Mouse (Mus musculus) limb, embryonic 12.5 days (tissue): ENCODE measurements around the gene Qsox2. TPM values are rescaled to one million over a fixed set of nuclear protein-coding genes. Genes with fewer than 3 reads are reported as not detected.

Experiments
- polyA plus RNA-seq: library from polyadenylated mRNA; unstranded; fragments of >200 nt; fragmentation: Nextera tagmentation; extraction: Ambion mirVana; gene quantifications from 2 replicates; pipeline ENCODE4 v1.2.1, GENCODE M21; 2016

Gene Qsox2
- polyA plus RNA-seq, 1 experiment from 2014 or later = 16.1 TPM

Other genes with a start within 250 kb of the Qsox2 start
- gene Ubac1, start 215.8 kb downstream of the Qsox2 start, polyA plus RNA-seq = 98.3 and 101 TPM in 2 replicates
- 4.7 TPM in 2 replicates for gene Nacc2, start 114.3 kb downstream of the Qsox2 start, polyA plus RNA-seq
- not detected in 2 replicates for gene Lhx3, start 29.2 kb downstream of the Qsox2 start, polyA plus RNA-seq
- not detected in 2 replicates for gene Ccdc187, start 57.0 kb upstream of the Qsox2 start, polyA plus RNA-seq
- gene Gpsm1, start 78.0 kb upstream of the Qsox2 start, polyA plus RNA-seq = 73.4 and 74.1 TPM in 2 replicates
- 32.2 and 32.5 TPM in 2 replicates for gene Dnlz, start 114.6 kb upstream of the Qsox2 start, polyA plus RNA-seq
- 0.50 and 0.51 TPM in 2 replicates for gene Card9, start 123.4 kb upstream of the Qsox2 start, polyA plus RNA-seq
- gene Snapc4, start 143.1 kb upstream of the Qsox2 start, polyA plus RNA-seq = 36.7 and 39.4 TPM in 2 replicates
- gene Entr1, start 151.8 kb upstream of the Qsox2 start, polyA plus RNA-seq = 170 TPM in 2 replicates
- 116 TPM in 2 replicates for gene Pmpca, start 151.8 kb upstream of the Qsox2 start, polyA plus RNA-seq
- 29.1 and 30.3 TPM in 2 replicates for gene Inpp5e, start 171.7 kb upstream of the Qsox2 start, polyA plus RNA-seq
- 25.6 and 33.0 TPM in 2 replicates for gene Sec16a, start 207.7 kb upstream of the Qsox2 start, polyA plus RNA-seq